Mouse (Mus musculus) ovary, postnatal 14 days (tissue): ENCODE data around the gene Zfpm1.

Experiments used
- DNase-seq: peaks from one replicate; pipeline ENCODE4 v3.0.0; 2022; ENCODE audit warnings: low spot score

Zfpm1 gene

GRCm38 (mm10) chr8:122325196-122325595, 43.3 kb downstream of the Zfpm1 start:
- DNase-seq, result no peak

DNA sequence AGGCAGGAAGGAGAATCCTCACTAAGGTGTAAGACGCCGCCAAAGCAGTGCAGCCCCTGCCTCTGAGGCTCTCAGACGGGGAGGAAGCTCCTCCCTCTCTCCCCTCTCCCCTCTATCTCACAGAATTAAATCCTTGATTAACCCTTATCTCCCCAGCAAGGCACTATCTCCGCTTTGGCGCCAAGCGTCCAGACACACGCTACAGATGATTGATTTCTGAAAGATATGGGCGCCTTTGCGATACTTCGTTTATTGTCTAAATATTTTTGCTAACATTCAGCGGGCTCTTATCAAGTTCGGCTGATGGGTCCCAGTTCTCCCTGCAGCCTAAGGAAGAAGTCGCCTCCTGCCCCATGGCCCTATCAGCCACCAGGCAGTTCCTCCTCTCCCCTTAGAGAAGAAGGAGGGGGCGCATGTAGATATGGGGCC, 44.2 kb downstream of the Zfpm1 start:
- no peak for DNase-seq

- DNase-seq, result no peak
Observed at GRCm38 (mm10) chr8:122329072-122329471, 47.1 kb downstream of the Zfpm1 start.

DNA sequence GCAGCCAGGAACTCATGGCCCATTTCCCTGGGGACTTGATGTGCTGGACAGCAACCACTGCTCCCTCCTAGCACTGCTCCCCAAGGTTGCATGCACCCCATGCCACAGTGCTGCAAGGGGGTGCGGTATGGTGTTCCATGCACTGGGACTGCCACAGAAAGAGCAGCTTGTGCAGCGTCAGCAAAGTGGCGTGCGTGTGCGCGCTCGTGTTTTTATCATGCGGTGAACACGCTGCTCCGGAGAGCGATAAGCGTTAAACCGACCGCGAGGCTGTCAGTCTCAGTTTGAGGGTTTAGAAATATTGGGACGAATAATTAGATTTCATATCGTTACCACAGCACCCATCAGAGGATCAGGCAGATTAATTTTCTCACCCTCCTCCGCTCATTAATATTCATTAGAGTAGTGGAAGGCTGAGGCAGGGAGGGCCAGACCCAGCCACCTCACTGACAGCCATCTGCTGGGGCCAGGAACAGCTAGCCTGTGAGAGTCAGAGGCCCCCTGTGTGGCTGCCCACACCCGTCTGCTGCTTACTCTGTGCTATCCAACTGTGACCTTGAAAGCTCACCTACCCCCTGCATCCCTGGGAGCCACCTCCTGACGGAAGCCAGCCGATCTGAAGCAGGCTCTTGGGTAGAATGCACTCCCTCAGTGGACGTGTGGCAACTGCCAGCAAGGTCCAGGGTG, 47.8 kb downstream of the Zfpm1 start:
- DNase-seq, result no peak

DNA sequence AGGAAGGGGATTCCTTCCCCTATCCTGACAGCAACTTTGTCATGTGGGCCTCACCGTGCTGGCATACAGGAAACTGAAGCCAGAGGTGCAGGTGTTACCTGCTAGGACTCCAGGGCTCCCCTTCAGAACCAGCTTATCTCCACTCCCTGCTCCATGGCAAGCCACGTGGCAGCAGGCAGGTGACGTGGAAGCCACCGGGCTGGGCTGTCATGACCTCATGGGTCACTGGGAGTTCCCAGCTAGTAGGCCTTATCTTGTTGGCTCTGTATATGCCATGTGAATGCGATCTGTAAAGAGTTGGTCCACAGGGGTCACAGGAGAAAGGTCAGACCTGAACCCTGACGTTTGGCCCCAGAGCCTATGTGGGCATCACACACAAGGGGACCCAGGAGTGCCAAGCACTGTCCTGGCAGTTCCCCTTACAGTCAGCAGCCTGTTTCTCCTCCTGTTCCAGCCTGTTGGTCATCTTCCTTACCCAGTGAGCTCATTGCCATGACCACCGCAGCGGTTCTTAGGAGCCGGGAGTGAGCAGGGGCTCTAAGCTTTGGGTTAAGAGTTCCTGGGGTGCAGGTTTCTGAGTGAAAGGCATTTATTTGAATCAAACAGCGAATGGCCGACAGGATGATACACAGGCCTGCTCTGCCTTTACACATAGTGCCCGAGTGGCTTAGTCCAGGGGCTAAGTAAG, 48.6 kb downstream of the Zfpm1 start:
- no peak for DNase-seq

DNA sequence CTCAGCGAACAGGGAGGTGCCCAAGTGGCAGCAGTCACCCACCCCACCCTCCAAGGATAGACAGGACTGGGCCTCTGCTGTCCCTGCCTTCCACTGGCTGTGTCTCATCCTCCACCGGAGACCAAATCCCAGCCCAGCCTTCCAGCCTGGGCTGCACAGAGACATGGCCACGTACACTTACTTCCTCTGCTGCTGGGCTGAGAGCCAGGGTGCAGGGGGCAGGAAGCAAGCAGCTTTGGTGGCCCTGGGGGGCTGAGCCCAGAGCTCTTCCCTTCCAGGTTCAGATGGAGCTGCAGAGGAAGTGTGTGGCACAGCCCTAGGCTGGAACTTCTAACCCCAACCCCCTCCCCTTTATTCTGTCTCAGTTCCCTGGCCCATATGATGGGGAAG, 49.2 kb downstream of the Zfpm1 start:
- DNase-seq, result no peak

GRCm38 (mm10) chr8:122332753-122333506, 51.0 kb downstream of the Zfpm1 start:
- DNase-seq, result peak; percentile 86

GRCm38 (mm10) chr8:122333531-122333930, 51.6 kb downstream of the Zfpm1 start:
- no peak for DNase-seq

- DNase-seq, result no peak
Observed at GRCm38 (mm10) chr8:122334791-122335490, 53.0 kb downstream of the Zfpm1 start.

GRCm38 (mm10) chr8:122335638-122336250, 53.8 kb downstream of the Zfpm1 start:
- DNase-seq, result no peak

- no peak for DNase-seq
Observed at GRCm38 (mm10) chr8:122336251-122336910, 54.4 kb downstream of the Zfpm1 start.

DNA sequence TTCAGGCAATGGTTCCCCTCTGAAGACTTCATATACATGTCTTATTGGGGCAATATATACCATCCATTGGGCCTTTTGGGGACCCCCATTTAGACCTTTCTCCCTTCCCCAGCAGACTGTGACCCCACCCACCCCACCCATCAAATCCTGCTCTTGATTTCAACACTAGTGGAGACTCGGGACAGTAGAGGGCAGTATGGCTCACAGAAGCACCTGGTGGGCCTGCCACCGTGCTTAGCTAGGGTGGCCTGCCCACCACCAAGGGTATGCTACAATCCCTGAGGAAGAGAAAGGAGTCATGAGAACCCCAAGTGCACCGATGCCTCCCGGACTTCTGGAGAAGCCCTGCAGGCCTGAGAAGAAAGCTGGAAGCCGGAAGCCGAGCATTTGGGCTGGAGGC, 56.9 kb downstream of the Zfpm1 start:
- no peak for DNase-seq

DNA sequence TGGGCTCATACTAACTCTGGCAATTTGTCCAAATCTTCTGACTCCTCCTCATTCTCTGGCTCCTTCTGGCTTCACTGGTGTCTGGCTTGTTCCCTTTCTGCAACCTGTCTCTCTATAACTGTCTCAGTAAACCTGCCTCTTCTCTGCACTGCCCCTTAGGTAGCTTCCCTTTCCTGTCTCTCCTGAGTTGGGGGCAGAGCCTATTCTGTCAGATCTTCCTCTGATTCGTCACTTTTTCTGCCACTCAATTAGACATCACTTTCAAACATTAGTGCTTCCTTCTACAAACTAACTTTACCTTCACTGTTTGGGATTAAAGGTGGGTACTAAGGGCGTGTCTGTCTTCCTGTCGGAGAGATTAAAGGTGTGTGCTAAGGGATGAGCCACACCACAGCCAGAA, 58.8 kb downstream of the Zfpm1 start:
- no peak for DNase-seq

GRCm38 (mm10) chr8:122341790-122342189, 59.8 kb downstream of the Zfpm1 start:
- DNase-seq, result no peak

GRCm38 (mm10) chr8:122342362-122342761, 60.4 kb downstream of the Zfpm1 start:
- no peak for DNase-seq

GRCm38 (mm10) chr8:122342806-122343209, 60.9 kb downstream of the Zfpm1 start:
- no peak for DNase-seq

GRCm38 (mm10) chr8:122343341-122343740, 61.4 kb downstream of the Zfpm1 start:
- no peak for DNase-seq

- no peak for DNase-seq
Observed at GRCm38 (mm10) chr8:122343758-122344157, 61.8 kb downstream of the Zfpm1 start.

DNA sequence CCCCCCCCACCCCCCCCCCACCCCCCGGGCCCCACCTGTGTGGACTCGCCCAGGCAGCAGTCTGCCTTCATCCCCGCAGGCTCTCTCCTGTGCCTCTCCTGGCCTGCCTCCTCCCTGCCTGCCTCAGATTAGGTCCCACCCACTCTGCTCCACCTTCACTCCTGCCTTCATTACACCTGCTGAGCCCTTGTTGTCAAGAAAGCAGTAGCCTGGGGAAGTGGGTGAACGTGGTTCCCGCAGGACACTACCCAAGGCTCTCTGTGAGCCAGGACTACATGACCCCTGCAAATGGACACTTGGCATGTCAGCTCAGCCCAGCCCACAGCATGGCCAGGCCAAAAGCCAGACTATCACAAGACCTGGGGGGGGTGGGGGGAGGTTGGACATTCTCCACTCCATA, 62.3 kb downstream of the Zfpm1 start:
- no peak for DNase-seq

DNA sequence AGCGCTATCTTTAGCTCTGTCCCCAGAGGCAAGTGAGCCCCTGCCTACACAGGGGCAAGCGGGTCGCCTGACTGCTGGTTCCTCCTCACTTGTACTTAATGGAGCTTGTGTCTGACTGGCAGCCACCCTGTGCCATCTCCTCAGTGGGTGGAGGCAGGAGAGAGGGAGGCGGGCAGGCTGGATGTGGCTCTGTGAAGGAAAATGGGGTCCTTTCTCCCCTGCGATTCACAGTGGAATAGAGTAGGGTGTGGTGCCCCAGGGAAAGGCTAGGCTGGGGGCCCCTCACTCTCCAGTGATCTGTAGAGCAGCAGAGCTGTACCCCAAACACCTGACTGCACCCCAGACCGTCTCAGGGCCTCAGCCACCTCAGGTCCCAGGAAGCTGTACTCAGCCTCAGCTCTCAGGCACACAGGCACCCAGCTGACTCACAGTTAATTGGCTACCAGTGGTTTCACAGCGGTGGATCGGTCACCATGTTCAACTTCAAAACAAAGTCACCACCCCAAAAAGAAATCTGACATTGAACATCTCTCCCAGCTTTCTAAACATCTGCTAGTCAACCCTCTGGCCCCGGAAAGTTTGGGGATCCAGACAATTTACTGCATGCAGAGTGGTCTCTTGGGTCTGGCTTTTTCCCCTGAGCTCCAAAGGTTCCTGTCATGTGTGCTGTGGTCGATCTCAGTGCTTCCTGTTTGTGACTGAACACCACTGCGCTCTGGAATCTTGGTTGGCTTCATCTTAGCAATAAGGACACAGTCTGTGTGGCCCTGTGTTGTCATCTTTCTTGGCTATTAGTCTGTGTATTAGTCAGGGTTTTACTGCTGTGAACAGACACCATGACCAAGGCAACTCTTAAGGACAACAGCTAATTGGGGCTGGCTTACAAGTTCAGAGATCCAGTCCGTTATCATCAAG, 63.5 kb downstream of the Zfpm1 start:
- no peak for DNase-seq
